Mouse (Mus musculus) midbrain, embryonic 15.5 days (tissue): ENCODE data around the gene Dtd2. TPM values are rescaled to one million over a fixed set of nuclear protein-coding genes. Genes with fewer than 3 reads are reported as not detected.

Experiments used
- ATAC-seq: fragments of 200-750 bp; cut with Nextera tagmentation; replicated peaks from 2 replicates; pipeline ENCODE4 v1.8.0; 2017; ENCODE audit warnings: moderate TSS enrichment
- H3K27ac ChIP-seq: fragments of 300-500 bp; sonication (generic); 2 replicates; pipeline ENCODE4 v1.5.1; 2015; ENCODE audit warnings: mild to moderate bottlenecking, inconsistent platforms
- H3K27me3 ChIP-seq: fragments of 300-500 bp; sonication (generic); replicated peaks from 2 replicates; pipeline ENCODE4 v1.6.1; 2015; ENCODE audit warnings: inconsistent platforms
- H3K36me3 ChIP-seq: fragments of 300-500 bp; sonication (generic); replicated peaks from 2 replicates; pipeline ENCODE4 v1.6.1; 2015; ENCODE audit warnings: inconsistent platforms
- H3K4me1 ChIP-seq: fragments of 300-500 bp; sonication (generic); 2 replicates; pipeline ENCODE4 v1.6.1; 2015; ENCODE audit warnings: inconsistent platforms
- H3K4me2 ChIP-seq: fragments of 300-500 bp; sonication (generic); 2 replicates; pipeline ENCODE4 v1.6.1; 2015; ENCODE audit warnings: inconsistent platforms, mild to moderate bottlenecking, moderate library complexity
- H3K4me3 ChIP-seq: fragments of 300-500 bp; sonication (generic); 2 replicates; pipeline ENCODE4 v1.5.1; 2015; ENCODE audit warnings: mild to moderate bottlenecking, inconsistent platforms
- H3K9ac ChIP-seq: fragments of 300-500 bp; sonication (generic); 2 replicates; pipeline ENCODE4 v1.6.1; 2015; ENCODE audit warnings: mild to moderate bottlenecking, inconsistent platforms
- H3K9me3 ChIP-seq: fragments of 300-500 bp; sonication (generic); 2 replicates; pipeline ENCODE4 v1.6.1; 2016; ENCODE audit warnings: inconsistent platforms
- WGBS: fragments of 180-500 bp; shearing (Covaris S2); methylation state at CpG from one replicate; pipeline ENCODE4 v1.1.7; 2015; ENCODE audit warnings: mixed read lengths; 5-methylcytosine and 5-hydroxymethylcytosine counted together
- polyA plus RNA-seq: library from polyadenylated mRNA; unstranded; fragments of >200 nt; fragmentation: Nextera tagmentation; extraction: Ambion mirVana; gene quantifications from 2 replicates; pipeline ENCODE4 v1.2.1, GENCODE M21; 2015

Gene Dtd2
- 19.1 and 19.2 TPM in 2 replicates for polyA plus RNA-seq

DNA sequence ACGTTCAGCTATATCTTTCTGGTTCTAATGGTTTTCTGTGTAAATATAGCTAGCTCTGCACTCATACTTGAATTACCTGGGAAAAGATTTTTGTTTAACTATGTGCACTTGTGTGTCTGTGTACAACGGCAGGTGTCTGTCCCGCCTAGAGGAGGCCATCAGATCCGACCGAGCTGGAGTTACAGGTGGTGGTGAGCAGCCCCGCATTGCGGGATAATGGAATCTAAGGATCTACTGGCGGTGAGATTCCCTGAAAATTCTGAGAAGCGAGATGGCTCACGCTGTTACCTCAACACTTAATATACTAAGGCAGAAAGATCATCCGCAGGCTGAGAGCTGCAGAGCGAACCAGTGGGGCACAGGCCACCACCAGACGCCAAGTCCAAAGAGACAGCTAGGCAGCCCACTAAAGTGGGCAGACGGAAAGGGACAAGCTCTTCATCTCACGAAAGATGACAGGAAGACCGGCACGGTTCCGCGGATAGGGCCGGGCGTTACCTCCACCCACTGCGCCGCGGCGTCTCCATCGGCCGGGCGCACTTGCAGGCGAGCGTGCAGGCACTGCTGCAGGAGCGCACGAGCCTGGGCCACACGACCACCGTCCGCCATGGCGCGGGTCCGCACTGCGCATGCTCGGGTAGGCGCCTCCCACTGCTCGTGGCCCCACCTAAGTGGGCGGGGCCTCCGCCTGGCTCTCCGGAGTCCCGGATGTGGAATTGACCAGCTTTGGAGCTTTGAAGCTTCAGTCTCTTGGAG, at the start of gene Dtd2:
Dtd2 (minus strand) TSS at position 625 of the 756 bp plus-strand sequence.
- ATAC-seq = peak; percentile 96
- no peaks in the 10 kb centered on the region for H3K27me3 ChIP-seq
- H3K27ac ChIP-seq = peak within 1 kb of the TSS; percentile 79
- peak within 1 kb of the TSS; percentile 52 for H3K4me2 ChIP-seq
- H3K9me3 ChIP-seq = no peaks in the 10 kb centered on the region
- peak within 1 kb of the TSS; percentile 67 for H3K4me3 ChIP-seq
- H3K36me3 ChIP-seq = no peaks in the 10 kb centered on the region
- H3K4me1 ChIP-seq = no peaks in the 10 kb centered on the region; the same call in 1 of the 2 replicates
- H3K9ac ChIP-seq = peak within 1 kb of the TSS; percentile 67
- 2% methylated on average over 46 of the region's 46 CpGs for WGBS

DNA sequence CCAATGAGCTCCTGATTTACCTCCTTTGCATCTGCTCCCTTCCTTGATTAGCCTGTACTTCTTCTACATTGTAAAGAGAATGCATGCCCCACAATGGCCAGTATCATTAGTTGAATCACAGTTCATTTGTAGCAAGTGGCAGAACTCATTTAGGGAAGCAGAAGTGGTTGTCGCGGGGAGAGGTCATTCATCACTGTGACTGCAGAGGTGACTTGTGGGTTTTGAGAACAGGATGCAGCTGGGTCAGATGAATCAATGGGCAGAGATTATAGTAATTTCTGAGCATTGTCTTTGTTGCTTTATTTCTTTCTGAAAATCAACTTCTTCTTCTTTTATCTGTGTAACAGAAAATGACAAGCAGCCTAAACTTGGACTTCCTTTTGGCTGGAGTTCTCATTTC, 43.0 kb upstream of the Dtd2 start:
- H3K4me1 ChIP-seq = no peaks in the 10 kb centered on the region
- H3K27ac ChIP-seq = no peak overlapping the region
- ATAC-seq = no peak
- H3K9ac ChIP-seq = no peak overlapping the region
- H3K4me2 ChIP-seq = no peak overlapping the region
- no peaks in the 10 kb centered on the region for H3K9me3 ChIP-seq
- 78% methylated on average over 2 of the region's 2 CpGs for WGBS
- H3K27me3 ChIP-seq = no peaks in the 10 kb centered on the region
- no peak overlapping the region for H3K4me3 ChIP-seq
- H3K36me3 ChIP-seq = no peaks in the 10 kb centered on the region

DNA sequence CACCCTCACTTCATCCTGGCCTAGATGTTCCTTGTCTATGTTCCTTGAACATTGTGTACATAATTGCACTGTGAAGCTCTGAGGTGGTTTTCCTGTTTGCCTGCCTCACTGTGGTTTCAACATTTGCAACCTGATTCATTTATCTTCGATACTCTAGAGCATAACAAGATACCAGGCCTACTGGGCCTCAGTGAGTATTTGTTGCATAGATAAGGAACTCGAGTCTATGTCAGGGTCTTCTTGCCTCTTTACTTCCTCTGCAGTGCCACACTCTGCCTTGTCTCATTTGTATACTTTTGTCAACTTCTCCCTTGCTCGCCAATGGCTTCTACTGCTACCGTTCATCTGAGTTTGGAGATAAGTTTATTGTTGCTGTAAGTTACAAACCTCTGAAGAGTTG, 40.1 kb upstream of the Dtd2 start:
- Histone ChIP-seq H3K27ac (no peak overlapping the region), H3K9ac (no peak overlapping the region), H3K4me2 (no peak overlapping the region), H3K4me1 (no peaks in the 10 kb centered on the region), H3K9me3 (no peaks in the 10 kb centered on the region), H3K27me3 (no peaks in the 10 kb centered on the region), H3K36me3 (no peaks in the 10 kb centered on the region), H3K4me3 (no peak overlapping the region)
- ATAC-seq = no peak
- WGBS = 89% methylated on average over 4 of the region's 4 CpGs

DNA sequence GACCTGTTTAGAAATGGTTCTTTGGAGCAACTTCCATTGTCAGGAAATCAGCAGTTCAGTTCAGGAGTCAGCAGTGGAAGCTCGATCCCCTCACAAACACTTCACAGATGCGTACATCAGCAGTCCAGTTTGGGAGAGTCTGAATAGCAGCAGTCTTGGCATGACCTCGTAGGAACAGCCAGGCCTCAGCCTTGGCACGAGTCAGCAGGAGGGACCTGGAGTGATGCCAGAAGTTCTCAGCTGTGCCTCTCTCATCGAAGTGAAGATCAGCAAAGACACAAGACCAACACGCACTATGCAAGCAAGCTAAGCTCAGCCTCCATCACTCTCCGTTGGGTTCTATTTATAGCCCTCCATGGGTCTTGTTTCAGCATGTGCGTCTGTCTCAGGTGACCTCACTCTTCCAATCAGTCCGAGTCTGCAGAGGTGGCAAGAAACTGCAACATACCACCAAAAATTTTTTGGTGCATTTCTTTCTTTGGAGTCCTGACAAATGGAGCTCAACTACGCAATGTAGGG, 36.6 kb upstream of the Dtd2 start:
- H3K9me3 ChIP-seq = no peaks in the 10 kb centered on the region
- no peak overlapping the region for H3K9ac ChIP-seq
- H3K27ac ChIP-seq = no peak overlapping the region
- 76% methylated on average over 10 of the region's 10 CpGs for WGBS
- H3K36me3 ChIP-seq = no peaks in the 10 kb centered on the region
- no peaks in the 10 kb centered on the region for H3K27me3 ChIP-seq
- no peak for ATAC-seq
- no peak overlapping the region for H3K4me3 ChIP-seq
- no peaks in the 10 kb centered on the region for H3K4me1 ChIP-seq
- H3K4me2 ChIP-seq = no peak overlapping the region

DNA sequence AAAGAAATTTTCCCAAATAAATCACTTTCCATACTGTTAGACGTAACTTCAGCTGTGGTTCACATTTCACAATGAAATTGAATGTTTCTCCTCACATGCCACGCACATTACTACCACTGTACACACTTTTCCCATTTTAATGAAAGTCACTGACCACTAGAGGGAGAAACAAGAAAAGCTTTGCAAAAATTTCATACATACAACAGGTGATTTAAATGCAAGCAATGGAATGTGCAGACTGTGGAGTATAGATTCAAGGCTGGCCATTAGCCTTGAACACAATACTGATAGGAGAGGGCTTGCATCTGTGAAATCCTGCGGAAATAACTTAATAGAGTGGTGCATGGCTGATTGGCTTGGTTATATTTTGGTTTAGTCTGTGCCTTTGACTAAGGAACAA, 32.1 kb upstream of the Dtd2 start:
- 66% methylated on average over 3 of the region's 3 CpGs for WGBS
- H3K27me3 ChIP-seq = no peaks in the 10 kb centered on the region

DNA sequence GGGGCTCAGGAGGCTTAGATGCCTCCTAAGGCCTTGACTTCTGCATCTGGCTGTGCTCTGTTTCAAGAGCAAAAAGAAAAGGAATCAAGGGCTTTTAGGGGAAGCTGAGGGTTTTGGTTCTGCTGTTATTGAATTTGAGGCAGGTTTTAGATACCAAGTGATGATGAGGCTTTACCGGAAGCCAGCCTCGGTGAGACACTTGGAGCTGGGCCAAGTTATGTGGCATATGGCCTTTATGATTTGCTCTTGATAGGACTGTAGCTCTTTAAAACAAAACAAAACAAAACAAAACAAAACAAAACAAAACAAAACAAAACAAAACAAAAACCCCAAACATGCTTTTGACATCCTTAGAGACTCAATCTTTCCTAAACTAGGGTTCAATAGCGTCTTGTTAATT, 28.7 kb upstream of the Dtd2 start:
- H3K27ac ChIP-seq = no peak overlapping the region
- no peak overlapping the region for H3K4me2 ChIP-seq
- no peaks in the 10 kb centered on the region for H3K4me1 ChIP-seq
- no peaks in the 10 kb centered on the region for H3K9me3 ChIP-seq
- 83% methylated on average over 3 of the region's 3 CpGs for WGBS
- H3K36me3 ChIP-seq = no peaks in the 10 kb centered on the region
- H3K9ac ChIP-seq = no peak overlapping the region
- no peaks in the 10 kb centered on the region for H3K27me3 ChIP-seq
- H3K4me3 ChIP-seq = no peak overlapping the region
- no peak for ATAC-seq

More for the DNA sequence above, 32.1 kb upstream of the Dtd2 start:
- no peaks in the 10 kb centered on the region for H3K4me1 ChIP-seq
- no peaks in the 10 kb centered on the region for H3K36me3 ChIP-seq
- H3K4me3 ChIP-seq = no peak overlapping the region
- ATAC-seq = peak; percentile 84
- H3K9me3 ChIP-seq = no peaks in the 10 kb centered on the region
- H3K9ac ChIP-seq = no peak overlapping the region
- no peak overlapping the region for H3K4me2 ChIP-seq
- no peak overlapping the region for H3K27ac ChIP-seq

DNA sequence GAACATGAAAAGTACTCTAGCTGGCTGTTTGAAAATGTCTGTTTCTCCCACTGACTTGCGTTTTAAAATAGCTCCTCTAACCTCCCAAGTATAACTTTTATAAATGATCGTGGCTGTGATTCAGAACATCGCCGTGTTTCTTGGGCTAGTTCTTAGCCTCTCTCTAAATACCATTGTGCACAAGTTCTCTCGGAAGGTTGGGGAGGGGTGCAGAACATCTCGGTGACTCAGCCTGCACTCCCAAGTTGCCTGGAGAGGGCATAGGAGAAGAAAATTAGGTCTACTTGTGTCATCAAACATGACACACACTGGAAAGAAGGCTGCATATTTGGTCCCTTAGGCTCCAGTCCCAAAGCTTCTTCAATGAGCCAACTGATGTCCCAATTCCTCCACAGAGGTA, 26.0 kb upstream of the Dtd2 start:
- WGBS = 89% methylated on average over 6 of the region's 6 CpGs
- no peaks in the 10 kb centered on the region for H3K9me3 ChIP-seq
- H3K36me3 ChIP-seq = no peaks in the 10 kb centered on the region
- ATAC-seq = no peak
- no peak overlapping the region for H3K4me2 ChIP-seq
- no peak overlapping the region for H3K27ac ChIP-seq
- no peak overlapping the region for H3K4me3 ChIP-seq
- no peaks in the 10 kb centered on the region for H3K27me3 ChIP-seq
- H3K9ac ChIP-seq = no peak overlapping the region
- H3K4me1 ChIP-seq = no peaks in the 10 kb centered on the region

DNA sequence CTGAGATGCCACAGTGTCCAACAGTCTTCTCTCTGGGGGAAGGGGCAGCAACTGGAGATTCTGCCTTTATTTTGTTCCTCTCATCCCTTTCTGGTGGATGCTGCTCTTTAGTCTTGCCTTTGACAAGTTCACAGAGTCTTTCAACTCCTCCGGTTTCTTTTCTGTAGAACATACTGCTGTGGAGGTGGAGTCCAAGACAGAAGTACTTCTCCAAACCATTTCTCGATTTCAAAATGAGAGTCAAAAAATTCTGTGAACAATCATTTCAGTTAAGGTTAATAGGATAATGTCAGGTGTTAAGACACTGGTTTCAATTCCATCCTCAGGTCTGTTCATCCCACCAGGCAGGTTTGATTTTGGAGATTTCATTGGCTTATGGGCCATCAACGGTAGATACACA, 21.7 kb upstream of the Dtd2 start, which contains the start of gene Gpr33:
Gpr33 (minus strand) TSS at position 101 of the 400 bp plus-strand sequence.
- Histone ChIP-seq H3K4me2 (no peak within 1 kb of the TSS), H3K4me3 (no peak within 1 kb of the TSS), H3K36me3 (no peaks in the 10 kb centered on the region), H3K4me1 (no peaks in the 10 kb centered on the region), H3K27me3 (no peaks in the 10 kb centered on the region), H3K9me3 (no peaks in the 10 kb centered on the region), H3K9ac (no peak within 1 kb of the TSS), H3K27ac (no peak within 1 kb of the TSS)
- 98% methylated on average over 3 of the region's 3 CpGs for WGBS
- ATAC-seq = no peak

DNA sequence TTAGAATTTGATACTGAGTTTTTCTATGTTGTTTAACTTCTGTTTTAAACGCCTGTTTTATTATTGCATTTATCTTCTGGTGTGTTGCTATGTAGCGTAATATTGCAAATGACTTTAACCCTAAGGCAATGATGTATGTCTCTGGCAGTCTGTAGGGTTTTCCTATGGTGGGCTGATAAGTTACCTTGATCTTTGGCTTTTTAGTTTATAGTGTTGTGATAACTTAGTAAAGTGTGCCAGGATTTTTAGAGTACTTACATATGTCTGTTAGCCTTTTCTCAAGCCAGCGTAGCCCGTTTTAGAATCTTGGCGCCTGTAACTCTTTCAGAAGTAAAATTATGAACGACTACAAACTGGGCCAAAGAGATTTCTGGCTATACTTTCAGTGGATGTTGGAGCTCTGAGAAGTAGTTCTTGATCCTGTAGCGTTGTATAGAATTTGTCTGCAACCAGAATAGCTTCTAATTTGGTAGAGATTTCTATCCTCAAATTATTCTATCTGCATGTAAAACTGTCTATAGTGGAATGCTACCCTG, 8.3 kb upstream of the Dtd2 start:
- Histone ChIP-seq H3K9me3 (no peaks in the 10 kb centered on the region), H3K27ac (no peak overlapping the region), H3K36me3 (no peaks in the 10 kb centered on the region), H3K9ac (no peak overlapping the region), H3K4me1 (no peaks in the 10 kb centered on the region; the same call in 1 of the 2 replicates), H3K4me2 (no peak overlapping the region), H3K4me3 (no peak overlapping the region), H3K27me3 (no peaks in the 10 kb centered on the region)
- 95% methylated on average over 7 of the region's 7 CpGs for WGBS
- no peak for ATAC-seq

DNA sequence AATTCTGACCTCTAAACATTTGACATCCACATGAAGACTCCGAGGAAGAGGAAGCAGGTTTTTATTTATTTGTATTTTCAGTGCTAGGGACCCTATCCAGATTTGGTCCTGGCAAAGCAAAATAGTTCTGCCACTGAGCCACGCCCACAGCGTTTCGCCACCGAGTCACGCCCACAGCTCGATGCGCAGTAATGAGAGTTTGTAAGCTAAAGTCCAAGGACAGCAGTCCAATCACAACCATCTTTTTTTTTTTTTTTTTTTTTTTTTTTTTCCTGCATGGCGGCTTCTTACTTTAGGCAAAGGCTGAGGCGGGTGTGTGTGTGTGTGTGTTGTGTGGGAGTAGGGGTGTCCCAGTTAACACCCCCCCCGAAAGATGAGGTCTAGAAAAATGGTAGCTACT, 7.7 kb upstream of the Dtd2 start:
- 86% methylated on average over 11 of the region's 11 CpGs for WGBS

DNA sequence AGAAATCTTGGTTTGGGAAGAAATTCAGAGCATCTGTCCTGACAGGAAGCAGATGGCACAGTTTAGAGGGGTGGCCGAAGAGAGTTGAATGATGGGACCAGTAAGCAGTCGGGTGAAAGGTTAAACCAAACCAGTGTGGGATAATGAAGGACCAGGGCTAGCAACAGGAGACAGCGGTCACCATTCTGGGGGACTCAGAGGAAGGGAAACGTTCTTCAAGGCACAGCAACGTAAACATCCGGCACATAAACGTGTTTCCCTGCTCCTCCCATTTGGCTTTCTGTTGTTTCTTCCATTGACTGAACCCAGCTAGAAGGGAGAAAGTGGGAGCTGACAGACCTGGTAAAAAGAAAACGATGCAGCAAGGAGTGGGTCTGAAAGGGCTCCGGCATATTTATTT, 7.0 kb upstream of the Dtd2 start:
- Histone ChIP-seq H3K9ac (no peak overlapping the region), H3K4me2 (no peak overlapping the region), H3K36me3 (no peaks in the 10 kb centered on the region), H3K4me3 (no peak overlapping the region), H3K27me3 (no peaks in the 10 kb centered on the region), H3K27ac (no peak overlapping the region), H3K9me3 (no peaks in the 10 kb centered on the region), H3K4me1 (no peaks in the 10 kb centered on the region; the same call in 1 of the 2 replicates)
- WGBS = 72% methylated on average over 9 of the region's 9 CpGs
- ATAC-seq = no peak

More for the DNA sequence above, 7.7 kb upstream of the Dtd2 start:
- no peak overlapping the region for H3K27ac ChIP-seq
- no peak overlapping the region for H3K9ac ChIP-seq
- no peak for ATAC-seq
- no peaks in the 10 kb centered on the region; the same call in 1 of the 2 replicates for H3K4me1 ChIP-seq
- H3K36me3 ChIP-seq = no peaks in the 10 kb centered on the region
- no peak overlapping the region for H3K4me3 ChIP-seq
- H3K27me3 ChIP-seq = no peaks in the 10 kb centered on the region
- no peak overlapping the region for H3K4me2 ChIP-seq
- H3K9me3 ChIP-seq = no peaks in the 10 kb centered on the region

DNA sequence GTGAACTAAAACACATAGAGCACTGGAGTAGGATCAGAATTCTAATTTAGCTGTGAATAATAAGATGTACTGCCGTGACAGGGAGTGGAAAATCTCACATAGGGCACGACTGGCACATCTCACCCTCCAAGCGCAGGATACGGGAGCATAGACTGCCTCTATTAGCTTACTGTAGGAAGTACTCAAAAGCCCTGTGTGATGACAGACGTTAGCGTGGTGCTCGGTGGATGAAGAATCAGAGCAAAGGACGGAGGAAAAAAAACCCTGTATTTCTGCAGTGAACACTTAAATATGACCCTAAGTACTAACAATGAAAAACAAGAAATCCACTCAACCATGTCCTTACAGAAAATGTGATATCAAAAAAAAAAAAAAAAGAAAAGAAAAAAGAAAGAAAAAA, 5.9 kb upstream of the Dtd2 start:
- H3K4me3 ChIP-seq = no peak overlapping the region
- H3K4me1 ChIP-seq = no peaks in the 10 kb centered on the region; the same call in 1 of the 2 replicates
- H3K4me2 ChIP-seq = no peak overlapping the region
- H3K27me3 ChIP-seq = no peaks in the 10 kb centered on the region
- no peak overlapping the region for H3K9ac ChIP-seq
- WGBS = 75% methylated on average over 8 of the region's 8 CpGs
- H3K9me3 ChIP-seq = no peaks in the 10 kb centered on the region
- no peaks in the 10 kb centered on the region for H3K36me3 ChIP-seq
- no peak for ATAC-seq
- H3K27ac ChIP-seq = no peak overlapping the region

DNA sequence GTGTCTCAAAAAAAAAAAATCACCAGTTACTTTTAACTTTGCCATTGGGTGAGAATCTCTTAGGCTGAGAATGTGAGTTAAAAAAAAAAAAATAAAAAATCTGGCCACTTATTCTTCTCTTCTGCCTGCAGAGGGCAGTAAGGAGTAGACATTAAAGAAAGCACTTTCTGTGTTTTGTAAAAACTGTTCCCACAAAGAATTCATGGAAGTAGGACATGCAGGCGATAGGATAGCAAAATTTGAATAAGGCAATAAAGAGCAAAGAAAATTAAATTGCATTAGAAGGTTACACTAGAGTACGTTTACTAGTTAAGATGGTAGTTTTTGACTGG, 4.3 kb upstream of the Dtd2 start:
- Histone ChIP-seq H3K9me3 (no peaks in the 10 kb centered on the region), H3K27me3 (no peaks in the 10 kb centered on the region), H3K9ac (0 out of 2 replicates have a peak overlapping the region, but pooled peaks have one; percentile 25), H3K27ac (no peak overlapping the region), H3K4me3 (peak overlapping the region; percentile 34), H3K4me1 (no peaks in the 10 kb centered on the region; the same call in 1 of the 2 replicates), H3K36me3 (no peaks in the 10 kb centered on the region), H3K4me2 (peak overlapping the region; percentile 49)
- ATAC-seq = no peak
- WGBS = 45% methylated on average over 2 of the region's 2 CpGs
